Comparison of ENCODE assay signal across 11 mouse cellular contexts in the genomic region with DNA sequence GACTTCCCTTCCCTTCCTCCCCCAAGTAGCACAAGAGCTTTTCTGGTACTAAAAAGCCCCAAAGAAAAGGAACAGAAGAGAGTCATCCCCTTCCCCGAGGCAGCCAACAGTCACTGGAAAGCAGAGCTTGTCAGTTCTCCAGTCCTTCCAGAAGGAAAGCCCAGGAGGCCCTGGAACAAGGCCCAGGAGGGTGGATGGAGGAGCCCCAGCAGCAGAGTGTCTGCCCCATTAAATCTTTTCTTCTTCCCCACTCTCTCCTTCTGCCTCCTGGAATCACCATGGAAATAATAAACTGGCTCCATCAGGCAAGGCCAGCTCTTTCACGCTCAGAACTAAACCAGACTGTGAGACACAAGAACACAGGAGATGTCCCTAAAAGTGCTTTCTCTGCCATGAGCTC.
DNase-seq lines count a peak whose midpoint lies in the region; ATAC-seq and TF ChIP-seq lines count a peak whose summit lies in the region.
"Had no signal": no experiment of that assay in that cellular context is flagged by ENCODE, and none has a peak within 500 bp of the region (broad histone marks: within the 10 kb centered on the region; RNA-seq: fewer than 3 reads in every experiment).

No protein-coding gene starts in this region.

- no peak overlapping the region for H3K27ac ChIP-seq in intestine, embryonic 14.5 days (ENCODE audit: low read depth)
- no peak overlapping the region for H3K27ac ChIP-seq in intestine, postnatal 0 days (ENCODE audit: low read depth, low read length)
- H3K27ac ChIP-seq in heart, embryonic 11.5 days (ENCODE audit: low read depth, low read length) = no peak overlapping the region
- H3K27ac ChIP-seq: heart, adult 2 months; limb, embryonic 15.5 days had no signal

- H3K9me3 ChIP-seq in intestine, embryonic 14.5 days (ENCODE audit: control insufficient read depth, low read length) = no peaks in the 10 kb centered on the region
- no peaks in the 10 kb centered on the region for H3K9me3 ChIP-seq in intestine, postnatal 0 days (ENCODE audit: control insufficient read depth)
- H3K9me3 ChIP-seq in heart, embryonic 11.5 days (replicated peaks; ENCODE audit: control insufficient read depth, low read length) = peaks cover 3% of the 10 kb centered on the region; the same call in 1 of the 2 replicates
- H3K9me3 ChIP-seq: limb, embryonic 15.5 days had no signal

- TF ChIP-seq CTCF in intestine, postnatal 0 days (IDR thresholded peaks at IDR 0.05; ENCODE audit: low read depth) = no peak

- H3K36me3 ChIP-seq in intestine, embryonic 14.5 days (ENCODE audit: control insufficient read depth, insufficient read depth, low read length) = no peaks in the 10 kb centered on the region
- no peaks in the 10 kb centered on the region for H3K36me3 ChIP-seq in intestine, postnatal 0 days (ENCODE audit: control insufficient read depth, insufficient read depth)
- no peaks in the 10 kb centered on the region for H3K36me3 ChIP-seq in heart, embryonic 11.5 days (ENCODE audit: control insufficient read depth, insufficient read depth, low read length)
- H3K36me3 ChIP-seq: limb, embryonic 15.5 days had no signal

- H3K9ac ChIP-seq in intestine, embryonic 14.5 days (ENCODE audit: low read length) = no peak overlapping the region
- H3K9ac ChIP-seq in intestine, postnatal 0 days (ENCODE audit: low read depth, low read length) = no peak overlapping the region
- no peak overlapping the region for H3K9ac ChIP-seq in heart, embryonic 11.5 days (ENCODE audit: low read depth, low read length)
- H3K9ac ChIP-seq: limb, embryonic 15.5 days had no signal

- no peaks in the 10 kb centered on the region for H3K4me1 ChIP-seq in intestine, embryonic 14.5 days (replicated peaks; ENCODE audit: control insufficient read depth, insufficient read depth, low read length)
- no peaks in the 10 kb centered on the region for H3K4me1 ChIP-seq in intestine, postnatal 0 days (replicated peaks; ENCODE audit: control insufficient read depth, insufficient read depth, low read length)
- H3K4me1 ChIP-seq in heart, embryonic 11.5 days (ENCODE audit: control insufficient read depth, insufficient read depth, low read length) = no peaks in the 10 kb centered on the region
- H3K4me1 ChIP-seq: limb, embryonic 15.5 days had no signal

- no peaks in the 10 kb centered on the region for H3K27me3 ChIP-seq in intestine, embryonic 14.5 days (replicated peaks; ENCODE audit: control insufficient read depth, insufficient read depth, low read length)
- H3K27me3 ChIP-seq in intestine, postnatal 0 days (replicated peaks; ENCODE audit: control insufficient read depth, insufficient read depth, low read length) = no peaks in the 10 kb centered on the region
- H3K27me3 ChIP-seq in heart, embryonic 11.5 days (ENCODE audit: control insufficient read depth, insufficient read depth, low read length) = no peaks in the 10 kb centered on the region
- H3K27me3 ChIP-seq: limb, embryonic 15.5 days had no signal

- no peak overlapping the region for H3K4me2 ChIP-seq in intestine, embryonic 14.5 days (ENCODE audit: low read length)
- H3K4me2 ChIP-seq in intestine, postnatal 0 days (replicated peaks; ENCODE audit: low read depth) = no peak overlapping the region
- H3K4me2 ChIP-seq in heart, embryonic 11.5 days = no peak overlapping the region
- H3K4me2 ChIP-seq: limb, embryonic 15.5 days had no signal

- 85% methylated on average over 2 of the region's 2 CpGs for WGBS in intestine, embryonic 14.5 days
- WGBS in intestine, postnatal 0 days = 88% methylated on average over 2 of the region's 2 CpGs
- 84% methylated on average over 2 of the region's 2 CpGs for WGBS in heart, embryonic 11.5 days (ENCODE audit: insufficient replicate concordance)

- no peak for ATAC-seq in intestine, embryonic 14.5 days (replicated peaks; ENCODE audit: low FRiP score, low TSS enrichment, low read depth)
- no peak for ATAC-seq in intestine, postnatal 0 days
- ATAC-seq in cerebellum, adult (ENCODE audit: insufficient number of reproducible peaks, low FRiP score, low TSS enrichment) = peak; percentile 70
- no peak for ATAC-seq in heart, embryonic 11.5 days (replicated peaks; ENCODE audit: insufficient number of reproducible peaks, low FRiP score, low TSS enrichment)

- no peak overlapping the region for H3K4me3 ChIP-seq in intestine, embryonic 14.5 days (ENCODE audit: low read depth, low read length)
- no peak overlapping the region for H3K4me3 ChIP-seq in intestine, postnatal 0 days (ENCODE audit: low read depth, low read length)
- H3K4me3 ChIP-seq in heart, embryonic 11.5 days (ENCODE audit: low read depth, low read length) = no peak overlapping the region
- H3K4me3 ChIP-seq: heart, adult 2 months; limb, embryonic 15.5 days had no signal

- DNase-seq in intestine, embryonic 14.5 days (ENCODE audit: low spot score) = peak; percentile 36
- DNase-seq in cerebellum, adult 9-10 months = peak; percentile 29
- DNase-seq in layer of hippocampus, postnatal 10 days (ENCODE audit: low spot score in 2 of 2) = peak; percentile 58 to 72
- DNase-seq in thymus, postnatal 4 days = no peak
- no peak for DNase-seq in adrenal gland, adult (ENCODE audit: inconsistent age in 2 of 2, low spot score in 1 of 2)
- DNase-seq: heart, adult 2 months; lung, postnatal 14 days had no signal

Comparison
In these comparisons a context has a peak if more than half of its experiments do, and no peak if none do; other contexts are left out.
1. DNase-seq: peak in intestine, embryonic 14.5 days (single experiment), cerebellum, adult 9-10 months (single experiment) and layer of hippocampus, postnatal 10 days (2 of 2); none in thymus, postnatal 4 days (single experiment) and adrenal gland, adult (0 of 2).